In genomic region chr4:133599571-133600073, GRCm38 (mm10) we compare ENCODE assay signal across 8 mouse cellular contexts. TPM values are rescaled to one million over a fixed set of nuclear protein-coding genes. Genes with fewer than 3 reads are reported as not detected.
DNase-seq lines count a peak whose midpoint lies in the region; ATAC-seq lines count a peak whose summit lies in the region.

No protein-coding gene starts in this region.

- peaks cover 53% of the 10 kb centered on the region for H3K27me3 ChIP-seq in embryonic facial prominence, embryonic 12.5 days
- peaks cover 41% of the 10 kb centered on the region for H3K27me3 ChIP-seq in midbrain, embryonic 11.5 days (ENCODE audit: control insufficient read depth, insufficient read depth, low read length)

- peak; percentile 96 for ATAC-seq in embryonic facial prominence, embryonic 12.5 days (ENCODE audit: insufficient number of reproducible peaks, insufficient read depth, low FRiP score, low TSS enrichment)
- peak; percentile 95 for ATAC-seq in midbrain, embryonic 11.5 days (ENCODE audit: low FRiP score)

- intact Hi-C loops in left cerebral cortex, postnatal 4 days (cut with DNase I): no loop called here

- H3K9ac ChIP-seq in embryonic facial prominence, embryonic 12.5 days: peak overlapping the region; percentile 53
- peak overlapping the region; percentile 48 for H3K9ac ChIP-seq in midbrain, embryonic 11.5 days (ENCODE audit: low read length)

- peak overlapping the region; percentile 73 for H3K4me2 ChIP-seq in embryonic facial prominence, embryonic 12.5 days (replicated peaks)
- H3K4me2 ChIP-seq in midbrain, embryonic 11.5 days: peak overlapping the region; percentile 89

- H3K4me1 ChIP-seq in embryonic facial prominence, embryonic 12.5 days: peaks cover 4% of the 10 kb centered on the region; the same call in 1 of the 2 replicates
- 0 out of 2 replicates have a peak, but pooled peaks cover 2% of the 10 kb centered on the region for H3K4me1 ChIP-seq in midbrain, embryonic 11.5 days (ENCODE audit: control insufficient read depth, insufficient read depth, low read length)

- peak overlapping the region; percentile 63; the same call in 1 of the 2 replicates for H3K27ac ChIP-seq in embryonic facial prominence, embryonic 12.5 days
- H3K27ac ChIP-seq in midbrain, embryonic 11.5 days (ENCODE audit: low read depth, low read length): no peak overlapping the region

- H3K9me3 ChIP-seq in embryonic facial prominence, embryonic 12.5 days: no peaks in the 10 kb centered on the region
- H3K9me3 ChIP-seq in midbrain, embryonic 11.5 days (ENCODE audit: control insufficient read depth, low read length): no peaks in the 10 kb centered on the region

- H3K4me3 ChIP-seq in embryonic facial prominence, embryonic 12.5 days: peak overlapping the region; percentile 44
- H3K4me3 ChIP-seq in midbrain, embryonic 11.5 days (ENCODE audit: low read depth, low read length): peak overlapping the region; percentile 48

- under 1% methylated on average over 50 of the region's 50 CpGs for whole genome bisulfite sequencing in embryonic facial prominence, embryonic 12.5 days
- WGBS in midbrain, embryonic 11.5 days: 1% methylated on average over 50 of the region's 50 CpGs

- peaks cover 10% of the 10 kb centered on the region for H3K36me3 ChIP-seq in embryonic facial prominence, embryonic 12.5 days
- no peaks in the 10 kb centered on the region for H3K36me3 ChIP-seq in midbrain, embryonic 11.5 days (ENCODE audit: control insufficient read depth, insufficient read depth, low read length)

- peak; percentile 92 for DNase-seq in 3134 (ENCODE audit: extremely low read depth, insufficient read length, low spot score)
- peak; percentile 95 for DNase-seq in adrenal gland, postnatal 14 days
- peak; percentile 100 for DNase-seq in heart, adult 11 months
- DNase-seq in kidney, adult 11 months: peak; percentile 96
- DNase-seq in left cerebral cortex, postnatal 4 days: peak; percentile 73
- peak; percentile 94 for DNase-seq in midbrain, embryonic 11.5 days (ENCODE audit: low spot score, missing footprints)
- DNase-seq in right cerebral cortex, postnatal 4 days: peak; percentile 72

RNA-seq across cellular contexts. Expression of gene Sfn, which starts 2.3 kb away (rescaled TPM):
- total RNA-seq in adrenal gland, postnatal 14 days (2021): 1.7 and 4.2 TPM in 2 replicates
- 44.4 and 52.7 TPM in 2 replicates for polyA plus RNA-seq in embryonic facial prominence, embryonic 12.5 days (2016; fragmentation: Nextera tagmentation; extraction: Ambion mirVana)
- 1 to 10 TPM; 1.9 to 2.2 TPM for total RNA-seq in left cerebral cortex, postnatal 4 days (2021)
- polyA plus RNA-seq in midbrain, embryonic 11.5 days (2014; fragmentation: Nextera tagmentation; extraction: Ambion mirVana): 6.0 and 7.8 TPM in 2 replicates

RNA-seq across cellular contexts. Expression of gene Gpn2, which starts 15.5 kb away (rescaled TPM):
- total RNA-seq in adrenal gland, postnatal 14 days (2021): 12.7 and 15.8 TPM in 2 replicates
- 20.0 and 23.6 TPM in 2 replicates for polyA plus RNA-seq in embryonic facial prominence, embryonic 12.5 days (2016; fragmentation: Nextera tagmentation; extraction: Ambion mirVana)
- 10 to 100 TPM; 11.2 to 14.6 TPM for total RNA-seq in left cerebral cortex, postnatal 4 days (2021)
- 24.2 and 28.6 TPM in 2 replicates for polyA plus RNA-seq in midbrain, embryonic 11.5 days (2014; fragmentation: Nextera tagmentation; extraction: Ambion mirVana)

RNA-seq across cellular contexts. Expression of gene Gpatch3, which starts 25.1 kb away (rescaled TPM):
- 8.1 and 8.2 TPM in 2 replicates for total RNA-seq in adrenal gland, postnatal 14 days (2021)
- 11.9 and 13.1 TPM in 2 replicates for polyA plus RNA-seq in embryonic facial prominence, embryonic 12.5 days (2016; fragmentation: Nextera tagmentation; extraction: Ambion mirVana)
- total RNA-seq in left cerebral cortex, postnatal 4 days (2021): 10 to 100 TPM in 1 of 2 experiments, 1 to 10 TPM in 1; 6.2 to 10.0 TPM
- polyA plus RNA-seq in midbrain, embryonic 11.5 days (2014; fragmentation: Nextera tagmentation; extraction: Ambion mirVana): 6.8 and 7.8 TPM in 2 replicates

RNA-seq across cellular contexts. Expression of gene Nr0b2, which starts 46.4 kb away (rescaled TPM):
- total RNA-seq in adrenal gland, postnatal 14 days (2021): 32.6 and 34.2 TPM in 2 replicates
- polyA plus RNA-seq in embryonic facial prominence, embryonic 12.5 days (2016; fragmentation: Nextera tagmentation; extraction: Ambion mirVana): not detected in 2 replicates
- total RNA-seq in left cerebral cortex, postnatal 4 days (2021): not detected
- polyA plus RNA-seq in midbrain, embryonic 11.5 days (2014; fragmentation: Nextera tagmentation; extraction: Ambion mirVana): not detected in 2 replicates

RNA-seq across cellular contexts. Expression of gene Zdhhc18, which starts 50.3 kb away (rescaled TPM):
- total RNA-seq in adrenal gland, postnatal 14 days (2021): 16.9 and 29.9 TPM in 2 replicates
- 4.5 and 6.2 TPM in 2 replicates for polyA plus RNA-seq in embryonic facial prominence, embryonic 12.5 days (2016; fragmentation: Nextera tagmentation; extraction: Ambion mirVana)
- 10 to 100 TPM; 37.1 to 37.8 TPM for total RNA-seq in left cerebral cortex, postnatal 4 days (2021)
- 1.8 and 3.5 TPM in 2 replicates for polyA plus RNA-seq in midbrain, embryonic 11.5 days (2014; fragmentation: Nextera tagmentation; extraction: Ambion mirVana)
